Comparison of ENCODE assay signal across 8 mouse cellular contexts in genomic region chr9:44130581-44131275, GRCm38 (mm10). TPM values are rescaled to one million over a fixed set of nuclear protein-coding genes. Genes with fewer than 3 reads are reported as not detected.
A peak's percentile ranks its signal among the peaks of the same experiment; 100 is the strongest.
DNase-seq lines count a peak whose midpoint lies in the region; ATAC-seq and TF ChIP-seq lines count a peak whose summit lies in the region.

No protein-coding gene starts in this region.

- H3K4me1 ChIP-seq in embryonic facial prominence, embryonic 14.5 days (ENCODE audit: control insufficient read depth, insufficient read depth, low read length) = peaks cover 34% of the 10 kb centered on the region; the same call in 1 of the 2 replicates
- peaks cover 66% of the 10 kb centered on the region for H3K4me1 ChIP-seq in limb, embryonic 10.5 days
- peaks cover 36% of the 10 kb centered on the region for H3K4me1 ChIP-seq in midbrain, embryonic 14.5 days (ENCODE audit: control insufficient read depth, insufficient read depth, low read length)

- H3K9ac ChIP-seq in embryonic facial prominence, embryonic 14.5 days (ENCODE audit: low read depth, low read length) = 0 out of 2 replicates have a peak overlapping the region, but pooled peaks have one; percentile 63
- H3K9ac ChIP-seq in midbrain, embryonic 14.5 days (replicated peaks; ENCODE audit: low read length) = no peak overlapping the region; the same call in 1 of the 2 replicates

- TF ChIP-seq CTCF in layer of hippocampus, adult 2 months (conservative IDR thresholded peaks at IDR 0.05) = no peak

- no peak for DNase-seq in layer of hippocampus, adult 2 months (ENCODE audit: low spot score in 2 of 2)
- DNase-seq in layer of hippocampus, adult 18-20 months (ENCODE audit: low spot score in 2 of 2) = no peak
- peak; percentile 60 for DNase-seq in embryonic facial prominence, embryonic 14.5 days (ENCODE audit: low spot score)
- peak; percentile 65 to 71 for DNase-seq in heart, postnatal 14 days
- peak; percentile 63 for DNase-seq in limb, embryonic 10.5 days (ENCODE audit: low spot score)
- peak; percentile 34 for DNase-seq in midbrain, embryonic 14.5 days
- no peak for DNase-seq in urinary bladder, adult 18-20 months (ENCODE audit: low spot score in 2 of 2)
- no peak for DNase-seq in spleen, adult 12 weeks (ENCODE audit: low spot score)

- H3K27me3 ChIP-seq in embryonic facial prominence, embryonic 14.5 days (replicated peaks; ENCODE audit: control insufficient read depth, insufficient read depth, low read length) = peaks cover 8% of the 10 kb centered on the region; the same call in 1 of the 2 replicates
- peaks cover 55% of the 10 kb centered on the region for H3K27me3 ChIP-seq in limb, embryonic 10.5 days (ENCODE audit: low read depth, poor library complexity, severe bottlenecking)
- peaks cover 28% of the 10 kb centered on the region for H3K27me3 ChIP-seq in midbrain, embryonic 14.5 days (ENCODE audit: control insufficient read depth, insufficient read depth, low read length)

- H3K4me2 ChIP-seq in embryonic facial prominence, embryonic 14.5 days (ENCODE audit: low read depth, low read length) = peak overlapping the region; percentile 71
- H3K4me2 ChIP-seq in midbrain, embryonic 14.5 days (ENCODE audit: low read length) = peak overlapping the region; percentile 59

- intact Hi-C loops in heart, postnatal 14 days (cut with DNase I) = loop anchor here (5.0 kb wide), 1 partner anchor 212 kb away; the partner anchor contains the start of gene Hmbs

- H3K36me3 ChIP-seq in embryonic facial prominence, embryonic 14.5 days (ENCODE audit: control insufficient read depth, insufficient read depth, low read length) = no peaks in the 10 kb centered on the region
- H3K36me3 ChIP-seq in limb, embryonic 10.5 days = no peaks in the 10 kb centered on the region
- no peaks in the 10 kb centered on the region for H3K36me3 ChIP-seq in midbrain, embryonic 14.5 days (ENCODE audit: control insufficient read depth, insufficient read depth, low read length)

- H3K4me3 ChIP-seq in layer of hippocampus, adult 2 months = peak overlapping the region; percentile 29
- peak overlapping the region; percentile 36 for H3K4me3 ChIP-seq in embryonic facial prominence, embryonic 14.5 days (ENCODE audit: low read depth, low read length)
- H3K4me3 ChIP-seq in limb, embryonic 10.5 days = peak overlapping the region; percentile 58
- H3K4me3 ChIP-seq in midbrain, embryonic 14.5 days (replicated peaks; ENCODE audit: low read depth, low read length) = peak overlapping the region; percentile 29; the same call in 1 of the 2 replicates

- H3K27ac ChIP-seq in layer of hippocampus, adult 2 months = peak overlapping the region; percentile 75
- H3K27ac ChIP-seq in embryonic facial prominence, embryonic 14.5 days (replicated peaks; ENCODE audit: low read depth, low read length) = peak overlapping the region; percentile 35; the same call in 1 of the 2 replicates
- H3K27ac ChIP-seq in limb, embryonic 10.5 days = peak overlapping the region; percentile 83
- 0 out of 2 replicates have a peak overlapping the region, but pooled peaks have one; percentile 26 for H3K27ac ChIP-seq in midbrain, embryonic 14.5 days (replicated peaks; ENCODE audit: low read depth, low read length)

- H3K9me3 ChIP-seq in embryonic facial prominence, embryonic 14.5 days (ENCODE audit: control insufficient read depth, low read length) = no peaks in the 10 kb centered on the region
- no peaks in the 10 kb centered on the region for H3K9me3 ChIP-seq in limb, embryonic 10.5 days (replicated peaks)
- no peaks in the 10 kb centered on the region for H3K9me3 ChIP-seq in midbrain, embryonic 14.5 days (ENCODE audit: control insufficient read depth, low read length)

- ATAC-seq in embryonic facial prominence, embryonic 14.5 days (ENCODE audit: low read depth) = peak; percentile 23; the same call in 1 of the 2 replicates
- peak; percentile 25; the same call in 1 of the 2 replicates for ATAC-seq in midbrain, embryonic 14.5 days (ENCODE audit: low FRiP score, low TSS enrichment)

- WGBS in embryonic facial prominence, embryonic 14.5 days = 11% methylated on average over 18 of the region's 19 CpGs
- 20% methylated on average over 19 of the region's 19 CpGs for WGBS in limb, embryonic 10.5 days
- 8% methylated on average over 19 of the region's 19 CpGs for WGBS in midbrain, embryonic 14.5 days

RNA-seq across cellular contexts. Expression of gene Mcam, which starts 3.5 kb away (rescaled TPM):
- total RNA-seq in layer of hippocampus, adult 2 months (2021) = 10 to 100 TPM; 10.1 to 15.9 TPM
- total RNA-seq in layer of hippocampus, adult 18-20 months (2021) = 10 to 100 TPM in 1 of 2 experiments, 1 to 10 TPM in 1; 7.9 to 11.3 TPM
- 47.0 and 47.5 TPM in 2 replicates for polyA plus RNA-seq in embryonic facial prominence, embryonic 14.5 days (2014; fragmentation: Nextera tagmentation; extraction: Ambion mirVana)
- 10 to 100 TPM; 81.2 to 82.3 TPM for total RNA-seq in heart, postnatal 14 days (2021)
- 9.8 and 10.1 TPM in 2 replicates for polyA plus RNA-seq in limb, embryonic 10.5 days (2016; fragmentation: Nextera tagmentation; extraction: Ambion mirVana)
- 6.1 and 13.2 TPM in 2 replicates for polyA plus RNA-seq in midbrain, embryonic 14.5 days (2014; fragmentation: Nextera tagmentation; extraction: Ambion mirVana)

RNA-seq across cellular contexts. Expression of gene Rnf26, which starts 17.4 kb away (rescaled TPM):
- total RNA-seq in layer of hippocampus, adult 2 months (2021) = 10 to 100 TPM; 29.2 to 30.7 TPM
- 10 to 100 TPM; 29.7 to 29.8 TPM for total RNA-seq in layer of hippocampus, adult 18-20 months (2021)
- 61.4 and 73.4 TPM in 2 replicates for polyA plus RNA-seq in embryonic facial prominence, embryonic 14.5 days (2014; fragmentation: Nextera tagmentation; extraction: Ambion mirVana)
- total RNA-seq in heart, postnatal 14 days (2021) = 10 to 100 TPM; 10.1 to 11.3 TPM
- 88.1 and 97.0 TPM in 2 replicates for polyA plus RNA-seq in limb, embryonic 10.5 days (2016; fragmentation: Nextera tagmentation; extraction: Ambion mirVana)
- polyA plus RNA-seq in midbrain, embryonic 14.5 days (2014; fragmentation: Nextera tagmentation; extraction: Ambion mirVana) = 25.7 and 29.9 TPM in 2 replicates

RNA-seq across cellular contexts. Expression of gene Gm49380, which starts 17.4 kb away (rescaled TPM):
- under 1 TPM; 0.27 to 0.38 TPM for total RNA-seq in layer of hippocampus, adult 2 months (2021)
- under 1 TPM in 1 of 2 experiments, not detected in 1; 0.38 TPM for total RNA-seq in layer of hippocampus, adult 18-20 months (2021)
- 0.22 and 0.35 TPM in 2 replicates for polyA plus RNA-seq in embryonic facial prominence, embryonic 14.5 days (2014; fragmentation: Nextera tagmentation; extraction: Ambion mirVana)
- total RNA-seq in heart, postnatal 14 days (2021) = under 1 TPM in 1 of 2 experiments, not detected in 1; 0.12 TPM
- 0.10 and 0.35 TPM in 2 replicates for polyA plus RNA-seq in limb, embryonic 10.5 days (2016; fragmentation: Nextera tagmentation; extraction: Ambion mirVana)
- polyA plus RNA-seq in midbrain, embryonic 14.5 days (2014; fragmentation: Nextera tagmentation; extraction: Ambion mirVana) = 0.11 and 0.12 TPM in 2 replicates

RNA-seq across cellular contexts. Expression of gene C1qtnf5, which starts 23.7 kb away (rescaled TPM):
- 10 to 100 TPM; 12.3 to 14.4 TPM for total RNA-seq in layer of hippocampus, adult 2 months (2021)
- 10 to 100 TPM; 16.9 to 21.2 TPM for total RNA-seq in layer of hippocampus, adult 18-20 months (2021)
- 4.8 and 5.2 TPM in 2 replicates for polyA plus RNA-seq in embryonic facial prominence, embryonic 14.5 days (2014; fragmentation: Nextera tagmentation; extraction: Ambion mirVana)
- 10 to 100 TPM; 15.2 to 19.5 TPM for total RNA-seq in heart, postnatal 14 days (2021)
- polyA plus RNA-seq in limb, embryonic 10.5 days (2016; fragmentation: Nextera tagmentation; extraction: Ambion mirVana) = 0.24 TPM in 1 of 2 replicates, not detected in the other
- 3.7 and 4.0 TPM in 2 replicates for polyA plus RNA-seq in midbrain, embryonic 14.5 days (2014; fragmentation: Nextera tagmentation; extraction: Ambion mirVana)

RNA-seq across cellular contexts. Expression of gene Mfrp, which starts 29.2 kb away (rescaled TPM):
- total RNA-seq in layer of hippocampus, adult 2 months (2021) = 1 to 10 TPM in 1 of 2 experiments, not detected in 1; 1.3 TPM
- 1 to 10 TPM in 1 of 2 experiments, under 1 TPM in 1; 0.30 to 1.8 TPM for total RNA-seq in layer of hippocampus, adult 18-20 months (2021)
- polyA plus RNA-seq in embryonic facial prominence, embryonic 14.5 days (2014; fragmentation: Nextera tagmentation; extraction: Ambion mirVana) = not detected in 2 replicates
- total RNA-seq in heart, postnatal 14 days (2021) = not detected
- polyA plus RNA-seq in limb, embryonic 10.5 days (2016; fragmentation: Nextera tagmentation; extraction: Ambion mirVana) = 0.13 and 0.14 TPM in 2 replicates
- 0.09 and 0.11 TPM in 2 replicates for polyA plus RNA-seq in midbrain, embryonic 14.5 days (2014; fragmentation: Nextera tagmentation; extraction: Ambion mirVana)

Comparison
In these comparisons a context has a peak if more than half of its experiments do, and no peak if none do; other contexts are left out.
1. DNase-seq: peak in embryonic facial prominence, embryonic 14.5 days (single experiment), heart, postnatal 14 days (2 of 2), limb, embryonic 10.5 days (single experiment) and midbrain, embryonic 14.5 days (single experiment); none in layer of hippocampus, adult 2 months (0 of 2), layer of hippocampus, adult 18-20 months (0 of 2), urinary bladder, adult 18-20 months (0 of 2) and spleen, adult 12 weeks (single experiment).
2. H3K27ac ChIP-seq: peak in every context shown above with its lines; median percentile 83 in limb, embryonic 10.5 days; 75 in layer of hippocampus, adult 2 months; 35 in embryonic facial prominence, embryonic 14.5 days; 26 in midbrain, embryonic 14.5 days.
3. RNA of gene Mcam, which starts 3.5 kb away (total RNA-seq): 81.2 to 82.3 TPM in heart, postnatal 14 days; 10.1 to 15.9 TPM in layer of hippocampus, adult 2 months and 7.9 to 11.3 TPM in layer of hippocampus, adult 18-20 months; every median in the first group is over 4 times any median in the second.
4. Peak in every context shown above with its lines, with median percentiles within 50 percentile points of each other: H3K4me3 ChIP-seq.